Mouse (Mus musculus) left cerebral cortex, postnatal 10 days (tissue): ENCODE results near the gene Cyct. TPM values are rescaled to one million over a fixed set of nuclear protein-coding genes. Genes with fewer than 3 reads are reported as not detected.
A peak's percentile ranks its signal among the peaks of the same experiment; 100 is the strongest.

ENCODE experiments used
- DNase-seq, 2 experiments: peaks; one replicate each; pipeline ENCODE4 v3.0.0; 2021 to 2022; ENCODE audit warnings: low spot score in 2 of 2, mixed read lengths in 1 of 2; ENCODE audit errors: extremely low spot score in 1 of 2
- intact Hi-C: fragments of 180-260 bp; cut with DNase I; formaldehyde crosslinking; loops from one replicate; pipeline ENCODE4 v1.15.1; 2025
- total RNA-seq, 2 experiments: library from RNA; stranded (reverse); gene quantifications; 2 replicates each; pipeline ENCODE4 v1.2.3; 2021

Cyct gene
- not detected for total RNA-seq

GRCm38 (mm10) chr2:76360226-76360625, at the start of gene Cyct:
Gene Cyct, minus strand, starts transcription at chr2:76360450.
- intact Hi-C loops, result loop anchor here (5.0 kb wide), 2 partner anchors 103 to 243 kb away; no protein-coding TSS in a partner anchor
- no peak for DNase-seq

- intact Hi-C loops, result loop anchor here (5.0 kb wide), 1 partner anchor 162 kb away; no protein-coding TSS in a partner anchor
- DNase-seq, result no peak
Observed at GRCm38 (mm10) chr2:76409986-76410385, 49.7 kb upstream of the Cyct start.

DNA sequence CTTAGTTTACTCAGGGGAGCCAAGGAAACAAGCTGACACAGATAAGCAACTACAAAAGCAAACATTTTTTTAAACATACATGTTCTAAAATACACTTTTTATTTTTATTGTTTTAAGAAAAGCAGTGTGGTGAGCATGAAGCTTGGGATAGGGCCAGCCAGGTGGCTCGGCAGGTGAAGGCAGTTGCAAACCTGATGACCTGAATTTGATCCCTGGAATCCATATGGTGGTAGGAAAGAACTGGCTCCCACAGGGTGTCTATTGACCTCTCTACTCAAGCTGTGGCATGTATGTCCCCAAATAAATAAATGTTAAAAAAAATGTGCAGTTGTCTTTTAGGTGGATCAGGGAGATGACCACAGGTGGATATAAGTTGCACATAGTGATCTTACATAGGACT, 49.3 kb upstream of the Cyct start:
- intact Hi-C loops, result loop anchor here (5.0 kb wide), 1 partner anchor 163 kb away; no protein-coding TSS in a partner anchor

GRCm38 (mm10) chr2:76406937-76407441, 46.7 kb upstream of the Cyct start:
- intact Hi-C loops, result loop anchor here (5.0 kb wide), 1 partner anchor 165 kb away; no protein-coding TSS in a partner anchor
- peak; percentile 38 to 81 for DNase-seq

More for the DNA sequence above, 49.3 kb upstream of the Cyct start:
- DNase-seq, result no peak

- peak; percentile 54 to 87 for DNase-seq
- intact Hi-C loops, result loop anchor here (5.0 kb wide), 1 partner anchor 166 kb away; no protein-coding TSS in a partner anchor
Observed at GRCm38 (mm10) chr2:76406151-76406936, 46.1 kb upstream of the Cyct start, which contains the start of gene Osbpl6. Gene Osbpl6, plus strand, starts transcription at chr2:76406508.

DNA sequence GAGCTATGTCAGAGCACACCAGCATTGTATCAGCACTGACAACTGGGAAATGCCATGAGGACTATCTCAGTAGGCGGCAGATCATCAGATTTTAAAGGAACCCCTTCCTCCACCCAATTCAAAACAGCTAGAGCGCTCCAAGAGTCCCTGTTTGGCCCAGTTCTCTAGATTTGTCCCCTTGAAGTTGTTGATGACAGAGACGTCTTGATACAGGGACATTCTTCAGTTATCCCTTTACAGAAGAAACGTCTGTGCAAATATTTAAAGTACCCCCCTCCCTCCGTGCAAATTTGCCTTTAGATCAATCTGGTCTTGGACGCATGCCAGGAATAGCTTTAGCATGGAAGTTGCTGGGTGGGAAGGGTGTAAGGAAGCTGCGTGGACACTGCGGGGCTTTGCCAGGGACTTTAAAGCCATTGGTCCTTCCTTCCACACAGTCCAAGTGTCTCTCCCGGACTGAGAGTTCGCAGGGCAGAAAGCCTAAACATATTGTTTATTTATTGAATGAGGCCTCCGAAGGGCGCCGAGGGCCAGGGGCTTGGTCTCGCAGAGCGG, 45.4 kb upstream of the Cyct start:
- DNase-seq, result peak; percentile 26 to 61
- intact Hi-C loops, result loop anchor here (5.0 kb wide), 1 partner anchor 167 kb away; no protein-coding TSS in a partner anchor

DNA sequence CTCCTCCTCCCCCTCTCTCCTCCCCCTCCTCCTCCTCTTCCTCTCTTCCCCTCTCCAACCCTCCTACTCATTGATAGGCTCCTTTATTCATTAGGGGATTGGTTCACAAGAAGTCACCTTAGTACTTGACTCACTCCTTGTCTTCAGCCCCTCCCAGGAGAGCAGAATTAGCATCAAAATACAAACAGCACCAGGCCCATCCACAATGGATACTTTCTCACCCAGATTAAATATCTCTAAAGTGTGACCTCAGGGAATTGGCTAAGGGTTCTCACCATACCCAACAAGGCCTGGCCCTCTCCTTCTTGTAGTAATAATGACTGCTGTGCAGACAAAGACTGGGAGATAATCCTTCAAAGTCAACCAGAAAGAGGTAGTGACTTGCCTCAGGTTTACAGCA, 39.9 kb upstream of the Cyct start:
- intact Hi-C loops, result no loop called here
- DNase-seq, result no peak

DNA sequence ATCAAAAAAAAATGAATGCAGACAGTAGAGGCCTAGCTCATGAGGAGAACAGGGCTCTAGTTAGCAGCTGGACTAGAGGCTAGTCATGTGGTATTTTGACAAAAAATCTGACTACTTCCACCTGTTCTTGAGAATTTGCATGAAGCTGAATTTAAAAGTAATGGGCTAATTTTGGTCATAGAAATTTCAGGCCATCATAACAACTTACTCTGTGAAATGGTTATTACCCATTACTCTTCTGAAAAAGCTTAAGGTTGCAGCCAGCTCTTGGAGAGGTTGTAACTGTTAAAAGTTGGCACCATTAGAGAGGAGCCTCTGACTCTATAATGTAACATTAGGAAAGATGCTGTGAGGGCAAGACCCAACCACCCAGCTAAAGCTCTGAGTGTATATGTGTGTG, 26.3 kb upstream of the Cyct start:
- no peak for DNase-seq
- intact Hi-C loops, result no loop called here

DNA sequence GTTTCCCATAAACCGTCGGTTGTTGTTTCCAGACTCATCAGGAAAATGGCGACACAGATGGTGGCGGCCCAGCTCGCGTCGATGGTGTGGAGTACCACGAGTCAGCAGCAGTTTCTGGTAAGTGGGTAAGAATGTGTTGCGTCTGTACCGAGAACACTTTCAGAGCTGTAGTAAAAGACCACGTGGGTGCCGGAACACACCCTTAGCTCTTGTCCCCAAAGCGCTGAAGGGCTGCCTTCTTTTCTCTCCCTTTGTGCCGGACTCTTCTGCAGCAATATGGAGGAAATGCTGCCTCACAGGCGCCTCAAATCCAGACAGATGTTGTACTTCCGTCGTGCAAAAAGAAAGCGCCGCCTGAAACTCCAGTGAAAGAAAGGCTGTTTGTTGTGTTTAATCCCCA, 18.4 kb upstream of the Cyct start:
- intact Hi-C loops, result loop anchor here (5.0 kb wide), 1 partner anchor 214 kb away; no protein-coding TSS in a partner anchor
- DNase-seq, result no peak

- intact Hi-C loops, result loop anchor here (5.0 kb wide), 1 partner anchor 218 kb away; no protein-coding TSS in a partner anchor
- DNase-seq, result no peak
Observed at GRCm38 (mm10) chr2:76374544-76375206, 14.4 kb upstream of the Cyct start.

DNA sequence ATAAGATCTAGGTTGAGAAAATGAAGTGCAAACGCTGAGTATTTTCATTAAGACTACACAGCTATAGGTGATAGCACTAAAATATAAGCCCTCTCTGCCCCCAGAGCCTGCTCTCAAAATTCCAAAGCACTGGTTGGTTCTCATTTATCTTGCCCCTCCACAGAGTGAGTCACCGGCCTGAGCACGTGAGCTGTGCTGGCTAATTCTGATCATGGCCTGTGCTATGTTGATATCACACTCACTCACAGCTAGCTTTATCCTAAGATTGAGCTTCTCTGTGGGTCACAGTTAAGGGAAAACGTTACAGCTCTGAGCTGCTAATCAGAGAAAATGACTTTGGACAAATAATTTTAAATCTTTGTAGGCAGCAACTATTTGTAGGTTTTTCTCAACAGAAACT, 12.0 kb upstream of the Cyct start:
- intact Hi-C loops, result no loop called here
- DNase-seq, result no peak

- DNase-seq, result no peak
- intact Hi-C loops, result no loop called here
Observed at GRCm38 (mm10) chr2:76370656-76370922, 10.3 kb upstream of the Cyct start.

DNA sequence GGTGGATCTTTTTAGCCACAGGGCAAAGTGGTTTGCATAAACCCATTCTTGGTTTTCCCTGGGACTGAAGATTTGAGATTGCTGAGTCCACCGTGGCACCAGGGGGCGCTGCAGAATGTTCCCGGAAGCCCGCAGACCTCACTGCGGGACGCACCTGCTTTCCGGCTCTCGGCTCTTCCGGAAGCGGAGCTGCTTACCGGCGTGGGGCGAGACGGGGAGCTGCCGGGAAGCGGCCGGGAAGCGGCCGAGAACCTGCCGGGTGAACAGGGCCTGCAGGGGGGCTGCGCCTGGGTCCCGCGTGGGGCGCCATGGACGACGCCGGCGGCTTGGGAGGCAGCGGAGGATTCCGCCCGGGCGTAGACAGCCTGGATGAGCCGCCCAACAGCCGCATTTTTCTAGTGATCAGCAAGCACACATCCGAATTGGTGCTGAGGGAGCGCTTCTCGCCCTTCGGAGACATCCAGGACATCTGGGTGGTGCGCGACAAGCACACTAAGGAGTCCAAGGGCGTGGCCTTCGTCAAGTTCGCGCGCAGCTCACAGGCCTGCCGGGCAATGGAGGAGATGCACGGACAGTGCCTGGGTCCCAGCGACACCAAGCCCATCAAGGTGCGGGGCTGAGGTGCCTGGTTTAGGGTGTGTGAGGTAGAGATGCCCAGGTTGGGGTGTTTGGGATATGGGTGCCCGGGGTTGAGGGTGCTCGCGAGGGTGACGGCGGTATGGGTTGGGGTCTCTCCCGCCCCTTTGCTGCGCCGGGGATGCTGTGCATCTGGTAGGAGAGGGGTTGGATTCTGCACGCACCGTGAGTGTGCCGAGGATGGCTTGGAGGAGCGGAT, 9.8 kb upstream of the Cyct start, which contains the start of gene Rbm45:
TSS of gene Rbm45 (plus strand) at position 164 of the 835 bp plus-strand sequence.
- peak; percentile 83 to 92 for DNase-seq
- intact Hi-C loops, result no loop called here

DNA sequence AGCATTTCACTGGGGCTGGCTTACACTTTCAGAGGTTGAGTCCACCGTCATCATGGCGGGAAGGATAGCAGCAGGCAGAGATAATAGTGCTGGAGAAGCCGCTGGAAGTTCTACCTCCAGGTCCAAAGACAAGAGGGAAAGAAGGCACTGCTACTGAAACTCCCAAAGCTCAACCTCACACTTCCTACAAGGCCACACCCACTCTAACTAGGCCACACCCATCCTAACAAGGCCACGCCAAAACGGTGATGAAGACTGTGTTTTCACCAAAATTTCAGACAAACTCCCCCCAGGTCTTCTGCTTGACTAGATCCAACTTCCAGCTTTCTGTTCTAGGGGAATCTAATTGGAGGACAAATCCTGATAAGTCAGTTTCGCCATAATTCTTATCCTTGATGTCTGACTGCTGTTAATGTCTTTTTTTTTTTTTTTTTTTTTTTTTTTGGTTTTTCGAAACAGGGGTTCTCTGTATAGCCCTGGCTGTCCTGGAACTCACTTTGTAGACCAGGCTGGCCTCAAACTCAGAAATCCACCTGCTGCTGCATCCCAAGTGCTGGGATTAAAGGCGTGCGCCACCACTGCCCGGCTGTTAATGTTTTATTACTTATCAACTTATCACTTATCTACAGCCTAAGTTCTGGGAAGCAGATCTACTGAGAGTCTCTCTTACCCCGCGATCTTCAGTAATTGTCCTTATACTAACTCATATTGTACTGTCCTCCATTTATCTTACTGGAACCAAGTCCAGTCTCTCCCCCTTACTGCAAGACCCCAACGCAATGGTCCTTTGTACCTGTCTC, 8.8 kb upstream of the Cyct start:
- no peak for DNase-seq
- intact Hi-C loops, result no loop called here

GRCm38 (mm10) chr2:76367188-76367922, 7.1 kb upstream of the Cyct start:
- intact Hi-C loops, result loop anchor here (2.0 kb wide), 1 partner anchor 251 kb away; no protein-coding TSS in a partner anchor

GRCm38 (mm10) chr2:76365811-76366210, 5.6 kb upstream of the Cyct start:
- no peak for DNase-seq
- intact Hi-C loops, result loop anchor here (2.0 kb wide), 1 partner anchor 253 kb away; no protein-coding TSS in a partner anchor

More at GRCm38 (mm10) chr2:76367188-76367922, 7.1 kb upstream of the Cyct start:
- peak; percentile 60 to 81 for DNase-seq

GRCm38 (mm10) chr2:76362111-76362510, 1.9 kb upstream of the Cyct start:
- intact Hi-C loops, result loop anchor here (5.0 kb wide), 2 partner anchors 105 to 245 kb away; no protein-coding TSS in a partner anchor
- peak in 1 of 2 experiments; percentile 28 for DNase-seq
